Mouse (Mus musculus): Measurements from ENCODE around the gene Cyb5r4.

GRCm38 (mm10) chr9:87005435-87005779 lies 16.4 kb upstream of the Cyb5r4 start:
- TF ChIP-seq POLR2A (IDR thresholded peaks at IDR 0.05; ENCODE audit: low read depth, low read length) (no peak), CTCF (IDR thresholded peaks at IDR 0.05; ENCODE audit: extremely low read depth, insufficient read length, insufficient replicate concordance, low read depth, low read length) (no peak)
